Mouse (Mus musculus): ENCODE measurements around the gene Scrn1. TPM values are rescaled to one million over a fixed set of nuclear protein-coding genes. Genes with fewer than 3 reads are reported as not detected.
A peak's percentile ranks its signal among the peaks of the same experiment; 100 is the strongest.

Scrn1 gene
- polyA plus RNA-seq, 1 experiment from 2014 or later = 2.7 TPM

GRCm38 (mm10) chr6:54594469-54595329 is 28.4 kb upstream of the Scrn1 start, which contains the start of gene Plekha8:
Plekha8 (plus strand) TSS chr6:54595111.
- Histone ChIP-seq H3K9ac (ENCODE audit: low read length) (peak within 1 kb of the TSS; percentile 85), H3K27me3 (ENCODE audit: control insufficient read depth, insufficient read depth, low read depth, low read length) (no peaks in the 10 kb centered on the region), H3K36me3 (ENCODE audit: control insufficient read depth, insufficient read depth, low read length) (no peaks in the 10 kb centered on the region), H3K27ac (ENCODE audit: low read length) (peak within 1 kb of the TSS; percentile 70), H3K9me3 (ENCODE audit: control insufficient read depth, low read length) (no peaks in the 10 kb centered on the region), H3K4me3 (ENCODE audit: low read length) (peak within 1 kb of the TSS; percentile 83), H3K4me1 (replicated peaks; ENCODE audit: control insufficient read depth, insufficient read depth, low read length) (peaks cover 19% of the 10 kb centered on the region), H3K4me2 (ENCODE audit: low read depth, low read length) (peak within 1 kb of the TSS; percentile 85)
- ATAC-seq (ENCODE audit: low read depth) = peak; percentile 93
- WGBS = under 1% methylated on average over 45 of the region's 49 CpGs

DNA sequence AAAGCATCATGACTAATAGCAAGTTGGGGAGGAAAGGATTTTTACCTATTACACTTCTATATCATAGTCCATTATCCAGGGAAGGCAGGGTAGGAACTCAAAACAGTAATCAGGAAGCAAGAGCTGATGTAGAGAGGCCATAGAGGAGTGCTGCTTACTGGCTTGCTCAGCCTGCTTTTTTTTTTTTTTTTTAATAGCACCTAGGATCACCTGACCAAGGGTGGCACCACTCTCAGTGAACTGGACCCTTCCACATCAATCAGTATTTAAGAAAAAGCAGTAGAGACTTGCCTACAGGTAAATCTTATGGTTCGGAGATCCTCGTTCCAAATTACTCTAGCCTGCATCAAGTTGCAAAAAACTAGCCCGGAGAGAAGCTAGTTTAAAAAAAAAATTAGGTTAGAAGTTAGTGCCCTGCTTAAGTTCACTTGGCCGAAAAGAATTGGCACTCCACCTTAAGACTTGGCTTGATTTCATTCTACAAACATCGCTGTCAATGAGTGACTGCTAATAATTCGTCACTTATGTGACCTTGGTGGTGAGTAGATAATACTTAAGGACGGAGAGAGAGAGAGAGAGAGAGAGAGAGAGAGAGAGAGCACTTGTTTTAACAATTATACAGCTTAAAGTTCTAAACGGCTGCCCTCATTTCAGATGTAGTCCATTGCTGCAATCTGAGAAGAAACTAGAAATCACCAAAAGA is 27.6 kb upstream of the Scrn1 start:
- WGBS = 29% methylated on average over 8 of the region's 8 CpGs
- no peak for ATAC-seq (ENCODE audit: low read depth)
- Histone ChIP-seq H3K4me2 (ENCODE audit: low read depth, low read length) (peak overlapping the region; percentile 61), H3K4me1 (replicated peaks; ENCODE audit: control insufficient read depth, insufficient read depth, low read length) (peaks cover 19% of the 10 kb centered on the region), H3K27ac (ENCODE audit: low read length) (no peak overlapping the region; the same call in 1 of the 2 replicates), H3K9ac (ENCODE audit: low read length) (peak overlapping the region; percentile 73; the same call in 1 of the 2 replicates), H3K36me3 (ENCODE audit: control insufficient read depth, insufficient read depth, low read length) (no peaks in the 10 kb centered on the region), H3K4me3 (ENCODE audit: low read length) (peak overlapping the region; percentile 56), H3K27me3 (ENCODE audit: control insufficient read depth, insufficient read depth, low read depth, low read length) (no peaks in the 10 kb centered on the region), H3K9me3 (ENCODE audit: control insufficient read depth, low read length) (no peaks in the 10 kb centered on the region)

DNA sequence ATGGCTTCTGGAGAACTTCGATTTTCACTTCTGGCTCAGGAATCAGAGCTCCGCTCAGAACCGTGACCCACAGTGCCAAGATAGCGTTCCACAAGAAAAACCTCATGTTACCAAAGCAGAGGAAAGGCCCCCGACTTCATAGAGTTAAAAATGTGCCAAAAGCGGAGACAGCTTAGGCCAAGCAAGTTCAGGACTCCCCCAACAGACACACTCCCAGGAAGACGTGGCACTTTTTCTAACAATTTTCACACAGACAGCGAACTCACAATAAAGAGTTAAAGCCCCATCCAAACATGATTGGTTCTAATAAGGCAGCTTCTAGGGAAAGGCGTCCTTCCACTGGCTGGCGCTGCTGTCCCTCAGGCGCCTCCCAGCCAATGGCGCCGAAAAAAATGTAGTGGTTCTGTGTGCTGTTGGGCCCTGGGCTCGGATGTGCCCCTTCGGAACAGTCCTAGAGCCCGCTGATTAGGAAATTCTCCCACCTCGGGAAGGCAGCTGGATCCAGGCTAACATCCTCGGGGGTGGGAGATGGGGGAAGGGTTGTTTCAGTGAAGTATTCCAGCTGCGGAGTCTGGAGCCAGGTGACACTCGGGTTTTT is 26.7 kb upstream of the Scrn1 start:
- no peaks in the 10 kb centered on the region for H3K27me3 ChIP-seq (ENCODE audit: control insufficient read depth, insufficient read depth, low read depth, low read length)
- H3K36me3 ChIP-seq (ENCODE audit: control insufficient read depth, insufficient read depth, low read length) = no peaks in the 10 kb centered on the region
- H3K27ac ChIP-seq (ENCODE audit: low read length) = peak overlapping the region; percentile 58; the same call in 1 of the 2 replicates
- under 1% methylated on average over 20 of the region's 20 CpGs for WGBS
- H3K4me2 ChIP-seq (ENCODE audit: low read depth, low read length) = peak overlapping the region; percentile 61
- no peaks in the 10 kb centered on the region for H3K9me3 ChIP-seq (ENCODE audit: control insufficient read depth, low read length)
- H3K4me1 ChIP-seq (replicated peaks; ENCODE audit: control insufficient read depth, insufficient read depth, low read length) = peaks cover 19% of the 10 kb centered on the region
- ATAC-seq (ENCODE audit: low read depth) = peak; percentile 88
- peak overlapping the region; percentile 73 for H3K9ac ChIP-seq (ENCODE audit: low read length)
- H3K4me3 ChIP-seq (ENCODE audit: low read length) = peak overlapping the region; percentile 56

DNA sequence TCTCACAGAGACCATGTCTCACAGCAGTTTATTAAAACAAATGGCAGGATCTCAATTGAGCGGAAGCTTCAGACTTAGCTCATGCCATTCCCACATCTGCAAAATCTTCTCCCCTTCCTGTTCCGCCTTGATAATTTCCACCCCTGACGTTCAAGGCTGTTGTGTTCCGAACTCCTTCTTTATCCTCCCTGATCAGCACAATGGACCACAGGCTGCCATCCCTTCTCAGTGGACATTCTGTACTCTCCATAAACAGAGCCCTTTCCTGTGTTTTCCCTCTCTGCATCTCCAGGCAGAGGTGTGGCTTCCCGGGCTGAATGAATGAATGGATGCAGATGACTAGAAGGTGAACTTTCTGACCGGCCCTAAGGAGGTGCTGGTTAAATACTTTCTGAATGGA is 25.5 kb upstream of the Scrn1 start:
- no peak for ATAC-seq (ENCODE audit: low read depth)
- H3K4me1 ChIP-seq (replicated peaks; ENCODE audit: control insufficient read depth, insufficient read depth, low read length) = peaks cover 19% of the 10 kb centered on the region
- 0 out of 2 replicates have a peak overlapping the region, but pooled peaks have one; percentile 31 for H3K9ac ChIP-seq (ENCODE audit: low read length)
- peak overlapping the region; percentile 50 for H3K4me2 ChIP-seq (ENCODE audit: low read depth, low read length)
- WGBS = 34% methylated on average over 6 of the region's 6 CpGs
- H3K4me3 ChIP-seq (ENCODE audit: low read length) = peak overlapping the region; percentile 31
- H3K27me3 ChIP-seq (ENCODE audit: control insufficient read depth, insufficient read depth, low read depth, low read length) = no peaks in the 10 kb centered on the region
- H3K36me3 ChIP-seq (ENCODE audit: control insufficient read depth, insufficient read depth, low read length) = no peaks in the 10 kb centered on the region
- H3K9me3 ChIP-seq (ENCODE audit: control insufficient read depth, low read length) = no peaks in the 10 kb centered on the region
- 0 out of 2 replicates have a peak overlapping the region, but pooled peaks have one; percentile 4 for H3K27ac ChIP-seq (ENCODE audit: low read length)

- Histone ChIP-seq H3K4me2 (ENCODE audit: low read depth, low read length) (no peak overlapping the region), H3K36me3 (ENCODE audit: control insufficient read depth, insufficient read depth, low read length) (no peaks in the 10 kb centered on the region), H3K9me3 (ENCODE audit: control insufficient read depth, low read length) (no peaks in the 10 kb centered on the region), H3K4me3 (ENCODE audit: low read length) (no peak overlapping the region), H3K4me1 (replicated peaks; ENCODE audit: control insufficient read depth, insufficient read depth, low read length) (peaks cover 11% of the 10 kb centered on the region), H3K27me3 (ENCODE audit: control insufficient read depth, insufficient read depth, low read depth, low read length) (no peaks in the 10 kb centered on the region), H3K9ac (ENCODE audit: low read length) (no peak overlapping the region), H3K27ac (ENCODE audit: low read length) (no peak overlapping the region)
- WGBS = 86% methylated on average over 2 of the region's 2 CpGs
- ATAC-seq (ENCODE audit: low read depth) = no peak
These were observed 24.4 kb upstream of the Scrn1 start for GRCm38 (mm10) chr6:54590691-54591090.

- no peak for ATAC-seq (ENCODE audit: low read depth)
- H3K4me3 ChIP-seq (ENCODE audit: low read length) = no peak overlapping the region
- WGBS = 73% methylated on average over 1 of the region's 1 CpGs
- H3K36me3 ChIP-seq (ENCODE audit: control insufficient read depth, insufficient read depth, low read length) = peaks cover 2% of the 10 kb centered on the region; the same call in 1 of the 2 replicates
- H3K4me1 ChIP-seq (replicated peaks; ENCODE audit: control insufficient read depth, insufficient read depth, low read length) = peaks cover 10% of the 10 kb centered on the region
- no peaks in the 10 kb centered on the region for H3K27me3 ChIP-seq (ENCODE audit: control insufficient read depth, insufficient read depth, low read depth, low read length)
- H3K9me3 ChIP-seq (ENCODE audit: control insufficient read depth, low read length) = no peaks in the 10 kb centered on the region
- no peak overlapping the region for H3K4me2 ChIP-seq (ENCODE audit: low read depth, low read length)
- H3K9ac ChIP-seq (ENCODE audit: low read length) = no peak overlapping the region
- H3K27ac ChIP-seq (ENCODE audit: low read length) = no peak overlapping the region
These were observed 21.9 kb upstream of the Scrn1 start for GRCm38 (mm10) chr6:54588212-54588611.

- Histone ChIP-seq H3K27ac (ENCODE audit: low read length) (no peak overlapping the region), H3K4me2 (ENCODE audit: low read depth, low read length) (no peak overlapping the region), H3K4me3 (ENCODE audit: low read length) (no peak overlapping the region), H3K36me3 (ENCODE audit: control insufficient read depth, insufficient read depth, low read length) (peaks cover 3% of the 10 kb centered on the region), H3K27me3 (ENCODE audit: control insufficient read depth, insufficient read depth, low read depth, low read length) (no peaks in the 10 kb centered on the region), H3K9ac (ENCODE audit: low read length) (no peak overlapping the region), H3K9me3 (ENCODE audit: control insufficient read depth, low read length) (no peaks in the 10 kb centered on the region), H3K4me1 (replicated peaks; ENCODE audit: control insufficient read depth, insufficient read depth, low read length) (peaks cover 10% of the 10 kb centered on the region)
- 60% methylated on average over 4 of the region's 4 CpGs for WGBS
- ATAC-seq (ENCODE audit: low read depth) = no peak
These were observed 21.4 kb upstream of the Scrn1 start for GRCm38 (mm10) chr6:54587683-54588082.

DNA sequence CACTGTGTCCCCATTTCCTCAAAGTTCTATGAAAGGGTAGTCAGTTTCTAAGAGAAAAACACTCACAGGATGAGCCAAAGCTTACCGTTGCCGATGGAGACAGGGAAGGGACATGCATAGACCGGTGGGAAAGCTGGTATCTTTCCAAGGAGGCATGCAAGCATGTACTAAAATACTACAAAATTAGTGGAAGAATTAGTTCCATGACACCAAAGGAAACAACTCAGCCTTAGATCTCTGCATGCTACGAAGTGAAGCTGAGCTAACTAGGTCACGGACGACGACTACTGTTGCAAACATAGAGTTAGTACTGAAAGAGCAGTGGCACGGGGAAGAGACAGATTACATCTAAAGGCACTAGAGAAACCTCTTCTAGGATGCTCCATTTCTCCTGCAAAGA is 20.6 kb upstream of the Scrn1 start:
- no peaks in the 10 kb centered on the region for H3K27me3 ChIP-seq (ENCODE audit: control insufficient read depth, insufficient read depth, low read depth, low read length)
- no peak overlapping the region for H3K9ac ChIP-seq (ENCODE audit: low read length)
- no peaks in the 10 kb centered on the region for H3K9me3 ChIP-seq (ENCODE audit: control insufficient read depth, low read length)
- no peak overlapping the region for H3K4me2 ChIP-seq (ENCODE audit: low read depth, low read length)
- H3K36me3 ChIP-seq (ENCODE audit: control insufficient read depth, insufficient read depth, low read length) = peaks cover 6% of the 10 kb centered on the region
- 78% methylated on average over 8 of the region's 8 CpGs for WGBS
- ATAC-seq (ENCODE audit: low read depth) = no peak
- H3K27ac ChIP-seq (ENCODE audit: low read length) = no peak overlapping the region
- peaks cover 7% of the 10 kb centered on the region for H3K4me1 ChIP-seq (replicated peaks; ENCODE audit: control insufficient read depth, insufficient read depth, low read length)
- no peak overlapping the region for H3K4me3 ChIP-seq (ENCODE audit: low read length)

- 27% methylated on average over 2 of the region's 2 CpGs for WGBS
- no peak overlapping the region for H3K9ac ChIP-seq (ENCODE audit: low read length)
- H3K4me1 ChIP-seq (replicated peaks; ENCODE audit: control insufficient read depth, insufficient read depth, low read length) = no peaks in the 10 kb centered on the region
- no peak overlapping the region for H3K27ac ChIP-seq (ENCODE audit: low read length)
- H3K4me2 ChIP-seq (ENCODE audit: low read depth, low read length) = no peak overlapping the region
- H3K36me3 ChIP-seq (ENCODE audit: control insufficient read depth, insufficient read depth, low read length) = peaks cover 6% of the 10 kb centered on the region
- ATAC-seq (ENCODE audit: low read depth) = no peak
- no peaks in the 10 kb centered on the region for H3K9me3 ChIP-seq (ENCODE audit: control insufficient read depth, low read length)
- H3K4me3 ChIP-seq (ENCODE audit: low read length) = no peak overlapping the region
- H3K27me3 ChIP-seq (ENCODE audit: control insufficient read depth, insufficient read depth, low read depth, low read length) = no peaks in the 10 kb centered on the region
These were observed 19.9 kb upstream of the Scrn1 start for GRCm38 (mm10) chr6:54586175-54586574.

Data from lung, embryonic 16.5 days (tissue).